Mouse (Mus musculus) MEL (cell line): ENCODE results near the gene Slc2a10.

Experiments
- CTCF ChIP-seq, 3 experiments: IDR thresholded peaks in 2 of 3; conservative IDR thresholded peaks in 1 of 3; 2 replicates each; pipeline ENCODE4 v1.5.1; 2011 to 2012; ENCODE audit warnings: low read length in 3 of 3, low read depth in 2 of 3, mild to moderate bottlenecking in 2 of 3, improper control_type of control experiment in 1 of 3, inconsistent platforms in 1 of 3, mixed read lengths in 1 of 3, moderate library complexity in 1 of 3; ENCODE audit not compliant: control insufficient read depth in 1 of 3, insufficient read depth in 1 of 3, poor library complexity in 1 of 3, severe bottlenecking in 1 of 3
- GABPA ChIP-seq: IDR thresholded peaks from 2 replicates; pipeline ENCODE4 v1.6.1; 2012; ENCODE audit warnings: low read depth, mild to moderate bottlenecking, inconsistent platforms, low read length, improper control_type of control experiment, moderate library complexity
- GATA1 ChIP-seq: IDR thresholded peaks from 2 replicates; pipeline ENCODE4 v1.6.1; 2011; ENCODE audit warnings: low read depth, low read length, improper control_type of control experiment
- MAZ ChIP-seq: IDR thresholded peaks from 2 replicates; pipeline ENCODE4 v1.6.1; 2012; ENCODE audit warnings: low read depth, mild to moderate bottlenecking, inconsistent platforms, low read length, improper control_type of control experiment
- MXI1 ChIP-seq: IDR thresholded peaks from 2 replicates; pipeline ENCODE4 v1.6.1; 2011; ENCODE audit warnings: mild to moderate bottlenecking, low read depth, low read length, improper control_type of control experiment
- MYC ChIP-seq: IDR thresholded peaks from 2 replicates; pipeline ENCODE4 v1.6.1; 2011; ENCODE audit warnings: low read depth, mild to moderate bottlenecking, low read length, improper control_type of control experiment, moderate library complexity
- POLR2A ChIP-seq, 2 experiments: IDR thresholded peaks; 2 replicates each; pipeline ENCODE4 v1.6.1; 2011 to 2012; ENCODE audit warnings: low read length in 2 of 2, mild to moderate bottlenecking in 2 of 2, control low read depth in 1 of 2, improper control_type of control experiment in 1 of 2, low read depth in 1 of 2, moderate library complexity in 1 of 2; ENCODE audit not compliant: control insufficient read depth in 1 of 2, insufficient read depth in 1 of 2, poor library complexity in 1 of 2
- RCOR1 ChIP-seq: IDR thresholded peaks from 2 replicates; pipeline ENCODE4 v1.6.1; 2012; ENCODE audit warnings: low read depth, mild to moderate bottlenecking, inconsistent platforms, low read length, improper control_type of control experiment
- UBTF ChIP-seq: IDR thresholded peaks from 2 replicates; pipeline ENCODE4 v1.6.1; 2012; ENCODE audit warnings: low read depth, mild to moderate bottlenecking, inconsistent platforms, low read length, improper control_type of control experiment, moderate library complexity, borderline replicate concordance; ENCODE audit not compliant: insufficient read depth
- ZKSCAN1 ChIP-seq: IDR thresholded peaks from 2 replicates; pipeline ENCODE4 v1.6.1; 2012; ENCODE audit warnings: low read depth, mild to moderate bottlenecking, inconsistent platforms, low read length, improper control_type of control experiment, moderate library complexity
- ZNF384 ChIP-seq: IDR thresholded peaks from 2 replicates; pipeline ENCODE4 v1.6.1; 2012; ENCODE audit warnings: low read depth, mild to moderate bottlenecking, inconsistent platforms, low read length, improper control_type of control experiment

DNA sequence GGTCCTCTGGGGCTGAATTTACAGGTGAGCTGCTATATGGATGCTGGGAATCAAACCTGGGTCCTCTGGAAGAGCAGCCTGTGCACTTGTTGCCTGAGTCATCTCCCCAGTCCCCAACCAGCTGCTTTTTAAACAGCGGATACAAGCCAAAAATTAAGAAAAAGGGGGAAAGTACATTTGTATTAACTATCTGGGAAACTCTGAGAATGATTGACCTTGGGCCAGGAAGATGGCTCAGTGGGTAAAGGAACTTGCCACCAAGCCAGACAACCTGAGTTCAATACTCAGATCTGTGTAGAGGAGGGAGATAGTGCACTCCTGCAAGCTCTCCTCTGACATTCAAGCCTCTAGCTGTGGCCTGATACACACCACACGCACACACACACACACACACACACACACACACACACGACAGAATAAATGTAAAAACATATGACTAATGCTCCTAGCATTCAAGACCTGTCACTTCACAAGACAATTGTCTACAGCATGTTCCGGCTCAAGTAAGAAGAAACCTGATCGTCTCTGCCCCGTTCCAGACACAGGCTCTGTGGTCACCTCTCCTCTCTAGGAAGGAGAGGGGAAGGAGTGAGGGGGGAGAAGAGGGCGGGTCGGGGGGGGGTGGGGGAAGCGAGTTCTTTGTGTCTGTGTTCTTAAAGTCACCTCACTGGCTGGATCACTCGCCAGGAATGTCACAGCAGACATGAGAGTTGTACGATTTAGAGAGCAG, 56.1 kb downstream of the Slc2a10 start:
- TF ChIP-seq CTCF (IDR thresholded peaks at IDR 0.05 in 2 of 3, conservative IDR thresholded peaks at IDR 0.05 in 1 of 3; ENCODE audit: control insufficient read depth in 1 of 3, insufficient read depth in 1 of 3, low read depth in 2 of 3, low read length in 3 of 3, poor library complexity in 1 of 3, severe bottlenecking in 1 of 3) = no peak
- no peak for TF ChIP-seq MXI1
- TF ChIP-seq ZNF384 = no peak
- TF ChIP-seq RCOR1 = no peak
- no peak for TF ChIP-seq UBTF
- no peak for TF ChIP-seq ZKSCAN1
- no peak for TF ChIP-seq POLR2A (IDR thresholded peaks at IDR 0.05; ENCODE audit: control insufficient read depth in 1 of 2, insufficient read depth in 1 of 2, low read depth in 1 of 2, low read length in 2 of 2, poor library complexity in 1 of 2)
- no peak for TF ChIP-seq GATA1
- no peak for TF ChIP-seq GABPA
- no peak for TF ChIP-seq MYC
- no peak for TF ChIP-seq MAZ
